Mouse (Mus musculus) splenic B cell, adult 2 months (primary cell): ENCODE measurements at regions not wholly inside any gene's neighbourhood (a gene's known extent, or its start where the extent isn't known, plus 50 kb on each side); places are given as distances from the start of the nearest gene placed in this dataset.

ENCODE experiments used
- DNase-seq: peaks from one replicate; pipeline ENCODE4 v3.0.0-alpha.2; 2011; ENCODE audit warnings: low read depth, low spot score
- H3K27me3 ChIP-seq: 2 replicates; pipeline ENCODE4 v1.6.1; 2012; ENCODE audit warnings: mild to moderate bottlenecking, low read length, moderate library complexity, mixed read lengths; ENCODE audit not compliant: control insufficient read depth, poor library complexity, insufficient read depth, severe bottlenecking
- H3K36me3 ChIP-seq: 2 replicates; pipeline ENCODE4 v1.6.1; 2012; ENCODE audit warnings: mild to moderate bottlenecking, low read length, moderate library complexity, mixed read lengths; ENCODE audit not compliant: control insufficient read depth, poor library complexity, insufficient read depth, severe bottlenecking

DNA sequence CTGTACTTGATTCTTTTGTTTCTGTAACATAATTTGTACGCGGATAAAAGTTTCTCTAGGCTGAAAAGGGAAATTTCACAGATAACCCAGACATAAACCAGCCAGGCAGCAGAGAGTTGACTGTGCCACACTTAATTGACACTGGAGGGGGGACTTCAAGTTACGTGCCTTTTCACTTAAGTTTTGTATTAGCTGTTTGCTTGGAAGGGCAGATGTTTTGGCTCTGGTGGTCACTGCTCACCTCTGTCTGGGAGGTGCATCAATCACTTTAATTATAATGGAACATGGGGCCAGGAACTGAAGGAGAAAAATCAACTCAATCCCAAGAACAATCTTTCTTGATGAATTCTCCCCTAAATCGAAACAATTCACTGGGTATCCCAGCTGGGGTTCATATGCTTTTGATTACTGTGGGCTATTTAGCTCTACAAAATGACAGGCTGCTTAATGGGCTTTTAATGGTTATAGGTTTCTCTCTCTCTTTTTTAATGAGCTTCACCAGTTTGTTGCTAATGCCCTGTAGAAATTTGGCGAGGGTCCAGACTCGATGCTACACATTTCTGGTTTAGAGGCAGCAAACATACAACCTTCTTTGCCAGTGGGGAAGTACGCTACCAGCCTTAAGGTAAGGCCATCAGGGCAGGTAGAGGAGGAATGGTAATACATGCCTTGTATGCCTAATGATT lies 193.1 kb downstream of the C1d start:
- DNase-seq, result no peak
- Histone ChIP-seq H3K27me3 (no peaks in the 10 kb centered on the region), H3K36me3 (no peaks in the 10 kb centered on the region)

DNA sequence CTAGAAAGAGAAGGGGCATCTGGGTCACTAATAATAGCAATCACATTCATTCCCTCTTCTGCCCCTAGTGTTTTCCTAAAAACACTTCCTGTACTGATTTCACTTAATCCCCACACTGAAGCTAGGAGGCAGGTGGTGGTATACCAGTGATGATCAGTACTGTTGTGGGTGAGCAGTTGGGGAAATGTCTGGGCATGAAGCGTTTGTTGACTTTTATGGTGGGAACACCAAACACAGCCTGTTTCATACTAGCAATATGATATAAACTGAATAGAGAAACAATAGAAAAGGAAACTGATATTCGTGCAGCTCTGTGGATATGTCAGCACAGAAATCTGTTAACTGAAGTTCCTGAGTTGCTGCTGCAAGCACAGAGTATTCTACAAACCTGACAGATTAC lies 194.1 kb downstream of the C1d start:
- DNase-seq, result no peak
- H3K27me3 ChIP-seq, result no peaks in the 10 kb centered on the region
- H3K36me3 ChIP-seq, result no peaks in the 10 kb centered on the region

DNA sequence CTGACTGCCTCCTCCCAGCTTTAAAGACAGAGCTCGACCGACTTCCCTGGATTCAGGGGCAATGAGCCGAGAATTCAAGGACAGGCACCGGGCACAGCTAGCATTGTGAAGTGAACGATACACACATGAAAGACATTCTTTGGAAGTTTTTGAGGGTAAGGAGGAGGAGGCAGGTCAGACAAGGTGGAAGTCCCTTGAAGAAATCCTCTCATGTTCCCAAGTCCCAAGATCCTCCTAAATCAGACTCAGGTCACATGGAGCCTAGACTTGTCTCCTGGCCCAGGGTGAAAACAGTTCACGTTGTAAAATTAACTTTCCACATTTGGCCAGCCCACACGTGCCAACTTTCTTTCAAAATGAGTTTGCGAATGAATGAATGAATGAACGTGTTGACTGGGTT lies 196.2 kb downstream of the C1d start:
- DNase-seq, result no peak
- Histone ChIP-seq H3K36me3 (no peaks in the 10 kb centered on the region), H3K27me3 (no peaks in the 10 kb centered on the region)

DNA sequence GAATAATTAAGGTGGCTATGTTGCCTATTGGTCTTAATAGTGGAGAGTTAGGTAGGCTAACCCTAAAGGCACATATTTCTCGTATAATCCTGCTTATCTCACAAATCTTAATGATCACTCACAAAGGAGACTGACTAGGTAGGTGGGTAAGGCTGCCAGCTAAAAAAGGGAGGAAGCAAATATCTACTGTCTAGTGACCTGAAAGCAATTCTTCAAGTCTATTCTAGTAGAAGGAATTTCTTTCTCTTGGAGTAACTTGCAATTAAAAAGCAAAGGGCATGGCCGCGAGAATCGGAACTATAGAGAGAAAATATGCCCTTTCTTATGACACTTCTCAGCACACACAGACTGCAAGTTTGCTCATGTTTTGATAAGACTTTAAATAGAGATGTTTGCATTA lies 201.6 kb downstream of the C1d start:
- DNase-seq, result no peak
- Histone ChIP-seq H3K36me3 (no peaks in the 10 kb centered on the region), H3K27me3 (no peaks in the 10 kb centered on the region)

DNA sequence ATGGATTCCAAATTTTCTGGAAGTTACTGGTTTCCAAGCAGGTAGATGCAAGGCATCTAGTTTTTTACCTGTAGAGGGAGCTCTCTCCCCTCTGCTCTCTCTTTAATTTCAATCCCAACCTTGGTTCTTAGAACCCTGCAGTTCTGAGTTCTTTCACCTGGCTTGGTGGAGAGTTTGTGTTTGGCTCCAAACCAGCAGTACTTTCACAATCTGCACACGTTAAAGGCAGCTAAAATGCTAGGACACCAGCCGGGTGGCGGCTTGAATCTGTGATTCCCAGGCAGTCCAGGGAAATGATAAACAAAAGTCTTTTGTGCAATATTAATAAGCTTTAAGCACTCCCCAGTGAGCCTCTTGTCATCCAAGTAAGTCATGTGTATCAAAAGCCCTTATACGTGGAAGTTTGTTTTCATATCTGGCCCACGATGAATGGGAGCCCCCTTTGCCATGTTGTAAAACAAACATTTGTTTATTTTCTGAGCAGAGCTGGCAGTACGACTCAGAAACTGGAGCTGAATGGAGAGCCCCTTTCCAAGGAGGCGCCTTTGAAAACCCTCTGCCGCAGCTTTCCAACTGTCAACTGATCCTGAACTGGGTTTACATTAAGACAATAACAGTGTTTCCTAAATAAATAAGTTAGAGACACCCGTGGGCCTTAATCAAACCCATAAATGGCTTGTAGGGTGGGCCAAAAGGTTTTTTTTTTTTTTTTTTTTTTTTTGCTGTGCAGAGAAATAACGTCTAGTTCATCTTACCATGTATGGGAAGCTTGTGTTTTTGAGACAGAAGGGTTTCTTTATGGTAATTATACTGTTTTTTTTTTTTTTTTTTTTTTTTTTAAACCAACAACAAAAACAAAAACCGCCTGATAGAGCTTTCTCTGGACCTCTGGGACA lies 202.9 kb downstream of the C1d start:
- Histone ChIP-seq H3K27me3 (no peaks in the 10 kb centered on the region), H3K36me3 (no peaks in the 10 kb centered on the region)
- DNase-seq, result no peak

DNA sequence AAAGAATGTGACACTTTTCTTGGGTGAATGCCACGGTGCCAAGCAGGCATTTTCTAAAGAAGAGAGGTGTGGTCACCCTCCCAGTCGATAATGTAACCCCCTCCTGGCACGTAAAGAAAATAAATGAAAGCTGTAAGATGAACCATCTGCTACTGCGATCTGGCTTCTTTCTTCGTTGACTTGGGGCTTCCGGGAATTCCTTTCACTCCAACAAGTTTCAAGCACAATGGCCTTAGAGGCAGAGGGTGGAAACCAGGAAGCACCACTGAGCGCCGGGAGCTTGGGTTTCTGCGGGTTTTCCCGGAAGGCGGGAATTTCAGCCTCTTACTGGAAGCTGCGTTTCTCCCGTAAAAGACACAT lies 203.5 kb downstream of the C1d start:
- DNase-seq, result no peak
- Histone ChIP-seq H3K36me3 (no peaks in the 10 kb centered on the region), H3K27me3 (no peaks in the 10 kb centered on the region)

DNA sequence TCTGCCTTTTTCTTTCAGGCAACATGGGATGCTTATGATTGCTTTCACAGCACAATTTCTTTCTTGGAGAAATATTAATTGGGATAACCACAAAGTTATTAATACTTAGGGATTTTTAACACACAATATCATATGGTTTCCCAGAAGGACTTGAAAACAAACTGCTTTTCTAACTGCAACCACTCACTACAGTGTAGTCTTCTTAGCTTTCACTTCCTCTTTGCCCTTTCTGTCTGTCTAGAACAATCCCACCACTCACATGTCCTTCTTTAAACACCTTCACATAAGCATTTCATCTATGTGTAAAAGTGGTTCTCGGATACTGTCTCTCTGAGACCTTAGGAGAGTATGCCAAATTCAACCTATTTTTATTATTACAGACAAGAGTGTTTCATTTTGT lies 204.3 kb downstream of the C1d start:
- DNase-seq, result no peak
- no peaks in the 10 kb centered on the region for H3K36me3 ChIP-seq
- no peaks in the 10 kb centered on the region for H3K27me3 ChIP-seq

DNA sequence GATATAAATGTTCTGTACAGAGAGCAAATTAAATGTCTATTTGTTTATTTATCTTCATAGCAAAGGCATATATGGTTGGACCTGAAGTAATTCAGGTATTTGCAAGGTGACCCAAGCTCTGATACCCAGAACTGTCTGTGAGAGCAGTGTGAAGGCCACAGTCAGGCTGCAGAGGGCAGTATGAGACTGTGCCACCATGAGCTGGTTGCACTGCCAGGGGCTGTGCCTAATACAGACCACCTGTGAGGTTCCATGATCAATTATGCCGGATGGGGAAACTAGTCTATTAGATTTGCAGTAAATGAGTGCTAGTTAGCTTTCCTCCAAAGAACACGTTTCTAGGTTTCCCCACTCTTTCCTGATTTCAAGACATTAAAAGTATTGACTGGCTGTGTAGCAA lies 207.5 kb downstream of the C1d start:
- no peak for DNase-seq
- H3K27me3 ChIP-seq, result no peaks in the 10 kb centered on the region

DNA sequence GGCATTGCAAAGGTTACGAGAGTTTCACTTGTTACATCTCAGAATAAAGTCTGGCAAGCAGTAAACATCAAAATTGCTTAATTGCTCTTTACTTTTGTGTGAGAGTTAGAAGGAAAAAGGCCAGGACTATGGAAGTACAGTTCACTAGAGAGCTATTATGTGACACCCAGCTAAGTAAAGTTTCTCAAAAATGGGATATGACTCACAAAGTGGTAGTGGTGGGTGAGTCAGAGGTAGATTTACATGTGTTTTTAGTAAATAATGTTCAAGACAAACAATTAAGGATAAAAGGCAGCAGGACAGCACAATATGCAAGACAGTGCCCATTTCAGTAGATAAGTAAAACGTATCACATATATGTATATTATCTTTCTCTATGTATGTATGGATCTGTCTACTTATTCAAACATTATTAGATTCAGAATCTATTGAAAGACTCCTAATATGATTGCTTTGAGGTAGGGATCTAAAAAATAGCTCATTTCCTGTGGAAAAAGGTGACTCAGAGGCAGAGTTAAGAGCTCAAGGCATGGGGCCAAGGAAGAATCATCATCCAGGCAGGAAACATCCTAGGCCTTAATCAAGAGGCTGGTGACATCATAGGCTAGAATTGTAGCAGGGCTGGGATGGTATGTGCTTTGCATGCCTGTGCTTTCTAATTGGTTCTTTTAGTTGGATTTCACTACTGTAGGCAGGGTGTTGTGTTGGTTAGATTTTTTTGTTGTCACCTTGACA lies 211.2 kb downstream of the C1d start:
- DNase-seq, result no peak
- H3K27me3 ChIP-seq, result no peaks in the 10 kb centered on the region
- no peaks in the 10 kb centered on the region for H3K36me3 ChIP-seq

More for the DNA sequence above, 207.5 kb downstream of the C1d start:
- H3K36me3 ChIP-seq, result no peaks in the 10 kb centered on the region

DNA sequence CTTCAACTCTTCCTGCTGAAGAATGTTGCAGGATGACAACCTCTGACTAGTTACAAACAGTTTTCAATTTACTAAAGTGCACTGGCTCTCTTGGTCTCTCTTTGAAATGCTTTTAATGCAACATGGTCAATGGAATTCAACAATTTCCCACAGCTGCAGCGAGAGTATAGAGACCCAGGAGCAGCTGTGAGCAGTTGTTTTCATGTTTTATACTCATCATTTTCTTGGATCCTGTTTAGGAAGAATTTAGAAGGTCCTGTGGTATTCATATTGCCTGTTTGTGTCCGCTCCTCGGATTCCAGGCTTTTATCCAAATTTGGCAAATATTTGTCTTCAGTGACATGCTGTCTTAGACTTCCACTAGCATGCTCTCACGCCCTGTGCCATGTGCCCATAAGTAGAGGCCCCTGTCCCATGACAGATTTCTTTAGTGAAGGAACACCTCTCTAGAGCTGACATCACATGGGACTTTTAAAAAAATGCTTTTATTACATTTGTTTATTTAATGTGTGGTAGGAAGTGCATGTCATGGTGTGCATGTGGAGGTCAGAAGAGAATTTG lies 224.1 kb downstream of the C1d start:
- H3K27me3 ChIP-seq, result no peaks in the 10 kb centered on the region
- no peak for DNase-seq

DNA sequence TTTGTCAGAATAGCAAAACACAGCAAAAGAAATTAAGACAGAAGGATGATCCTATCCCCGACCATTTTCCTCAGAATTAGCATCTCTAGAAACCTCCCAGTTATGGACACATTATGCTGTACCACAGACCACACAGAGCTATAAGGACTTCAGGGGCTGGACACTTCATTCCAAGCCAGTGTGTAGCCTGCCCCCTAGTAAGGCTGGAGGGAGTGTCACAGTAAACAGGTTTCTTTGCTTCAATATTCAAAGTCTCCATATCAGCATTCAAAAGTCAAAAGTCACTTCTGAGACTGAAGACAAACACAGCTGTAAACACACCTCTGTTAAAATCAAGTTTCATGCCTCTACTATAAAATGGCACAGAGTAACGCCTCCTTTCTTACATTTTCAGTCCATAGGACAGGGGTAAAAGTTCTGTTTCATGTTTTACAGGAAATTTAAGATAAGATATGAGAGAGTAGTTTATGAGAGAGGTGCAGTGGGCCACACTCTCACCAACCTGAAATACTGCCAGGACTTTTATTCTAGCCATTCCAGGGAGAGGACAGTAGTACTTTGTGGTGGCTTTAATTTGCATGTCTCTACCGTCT lies 226.6 kb downstream of the C1d start:
- Histone ChIP-seq H3K36me3 (no peaks in the 10 kb centered on the region), H3K27me3 (no peaks in the 10 kb centered on the region)
- DNase-seq, result no peak

More for the DNA sequence above, 224.1 kb downstream of the C1d start:
- no peaks in the 10 kb centered on the region for H3K36me3 ChIP-seq

DNA sequence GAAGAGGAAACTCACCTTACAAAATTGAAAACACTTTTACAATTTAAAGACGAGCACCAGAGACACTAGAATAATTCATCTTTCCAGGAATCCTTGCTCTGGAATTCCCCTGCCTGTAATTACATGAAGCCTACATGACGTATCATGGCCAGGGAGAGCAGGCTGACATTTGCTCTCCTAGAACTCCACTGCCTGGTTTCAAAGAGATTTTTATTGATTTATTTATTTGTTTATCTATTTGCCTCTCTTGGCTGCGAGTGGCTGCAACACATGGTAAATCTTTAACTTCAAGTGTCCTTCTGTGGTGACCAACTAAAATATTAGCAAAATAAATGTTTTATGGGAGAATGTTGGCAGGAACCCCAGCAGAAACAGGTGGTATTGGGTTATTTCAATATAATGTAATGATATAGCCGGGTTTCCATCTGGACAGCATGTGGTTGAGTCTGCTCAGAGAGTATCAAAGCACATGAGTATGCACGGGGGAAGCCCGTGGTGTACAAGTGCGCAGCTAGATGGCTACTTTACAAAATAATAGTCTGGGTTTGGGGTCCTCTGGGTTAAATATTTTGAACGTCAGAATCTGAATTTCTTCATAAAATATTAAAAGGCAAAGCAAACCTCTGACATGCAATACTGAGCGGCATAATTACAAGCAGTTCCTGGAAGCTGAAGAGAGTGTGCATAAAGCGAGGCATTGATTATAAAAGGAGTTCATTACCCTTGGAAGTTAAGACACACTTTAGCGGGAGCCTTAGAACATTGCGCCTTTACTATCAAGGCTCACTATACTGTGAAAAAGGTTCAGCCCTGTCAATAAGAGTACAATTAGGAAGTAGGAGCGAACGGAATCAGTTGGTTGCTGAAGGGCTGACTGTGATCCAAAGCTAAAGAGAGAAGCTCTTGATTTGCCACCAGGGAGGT lies 244.0 kb downstream of the C1d start:
- no peaks in the 10 kb centered on the region for H3K36me3 ChIP-seq
- H3K27me3 ChIP-seq, result no peaks in the 10 kb centered on the region
- DNase-seq, result no peak

DNA sequence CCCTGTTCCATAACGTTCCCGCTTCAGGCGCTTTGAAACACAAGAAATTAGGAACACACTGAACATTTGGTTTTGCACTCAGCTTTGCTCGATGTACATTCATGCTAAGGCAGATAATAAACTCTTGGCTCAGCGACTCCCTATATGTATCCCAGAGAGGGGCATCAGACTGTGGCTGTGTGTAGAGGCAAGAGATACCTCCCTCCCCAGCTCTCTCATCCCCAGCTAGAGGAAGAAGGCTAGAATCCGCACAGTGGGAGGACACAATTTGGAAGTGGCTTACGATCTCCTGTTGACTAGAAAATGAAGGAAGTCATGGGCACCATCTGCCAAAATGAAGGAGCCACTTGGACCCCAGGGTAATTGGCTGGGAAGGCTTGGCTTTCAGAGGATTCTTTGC lies 244.7 kb downstream of the C1d start:
- H3K27me3 ChIP-seq, result no peaks in the 10 kb centered on the region
- no peak for DNase-seq
- H3K36me3 ChIP-seq, result no peaks in the 10 kb centered on the region
